Mouse (Mus musculus): ENCODE results near the gene Nrxn2. TPM values are rescaled to one million over a fixed set of nuclear protein-coding genes. Genes with fewer than 3 reads are reported as not detected.

The Nrxn2 gene
- total and polyA plus RNA-seq, 2 experiments from 2014 or later, result 54.4 to 355 TPM

DNA sequence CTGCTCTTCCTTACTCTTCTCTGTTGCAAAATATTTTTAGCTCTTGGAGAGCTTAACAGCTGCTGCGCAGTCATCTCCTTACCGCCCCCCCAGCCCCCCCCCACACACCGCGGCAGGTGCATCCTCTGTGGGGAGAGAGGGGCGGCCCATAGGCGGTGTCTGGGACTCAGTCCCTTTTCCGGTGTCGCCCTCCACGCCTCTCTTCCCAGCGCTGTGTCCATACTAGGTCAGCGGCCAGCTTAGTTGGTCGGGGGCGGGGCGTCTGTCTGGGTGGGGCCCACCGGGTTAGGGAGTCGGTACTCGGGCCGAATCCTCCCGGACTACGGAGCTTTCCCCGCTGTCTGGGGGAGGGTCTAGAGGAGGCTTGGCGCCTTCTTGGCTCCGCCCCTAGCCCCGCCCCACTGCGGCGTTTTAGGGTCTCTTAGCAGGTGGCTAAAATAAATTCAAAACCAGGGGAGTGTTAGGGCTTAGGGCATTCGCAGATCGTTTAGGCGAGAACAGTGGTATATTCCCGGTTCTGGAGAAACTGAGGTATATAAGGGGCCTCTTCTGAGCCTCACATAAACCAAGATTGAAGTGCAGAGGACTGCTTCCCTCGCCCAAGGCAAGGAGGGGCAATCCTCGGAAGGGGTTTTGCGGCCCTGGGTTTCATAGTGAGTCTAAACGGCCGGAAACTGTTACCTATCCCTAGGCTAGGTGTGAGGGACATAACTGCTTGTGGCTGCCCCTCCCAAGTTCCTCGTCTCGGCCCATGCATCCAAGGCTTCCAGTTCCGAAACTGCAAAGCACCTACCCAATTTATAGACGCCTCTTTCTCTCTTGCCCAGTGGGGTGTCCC lies 19.9 kb upstream of the Nrxn2 start:
- H3K9ac ChIP-seq (replicated peaks; ENCODE audit: low read length), result peak overlapping the region; percentile 79
- TF ChIP-seq CTCF (IDR thresholded peaks at IDR 0.05; ENCODE audit: low read depth), result no peak; the same call in 1 of the 2 replicates
- peak; percentile 73 for ATAC-seq
- no peaks in the 10 kb centered on the region for H3K27me3 ChIP-seq (ENCODE audit: insufficient read depth, low read length)
- peak; percentile 86 for DNase-seq (ENCODE audit: low spot score)
- H3K4me1 ChIP-seq (ENCODE audit: insufficient read depth, low read length), result peaks cover 4% of the 10 kb centered on the region; the same call in 1 of the 2 replicates
- peak overlapping the region; percentile 100 for H3K4me2 ChIP-seq (ENCODE audit: low read depth, low read length)
- under 1% methylated on average over 39 of the region's 39 CpGs for WGBS
- 0 out of 2 replicates have a peak, but pooled peaks cover 6% of the 10 kb centered on the region for H3K36me3 ChIP-seq (ENCODE audit: insufficient read depth, low read length)
- H3K27ac ChIP-seq, result peak overlapping the region; percentile 89
- H3K4me3 ChIP-seq (ENCODE audit: low read length), result peak overlapping the region; percentile 65
- no peaks in the 10 kb centered on the region for H3K9me3 ChIP-seq (ENCODE audit: low read length)

DNA sequence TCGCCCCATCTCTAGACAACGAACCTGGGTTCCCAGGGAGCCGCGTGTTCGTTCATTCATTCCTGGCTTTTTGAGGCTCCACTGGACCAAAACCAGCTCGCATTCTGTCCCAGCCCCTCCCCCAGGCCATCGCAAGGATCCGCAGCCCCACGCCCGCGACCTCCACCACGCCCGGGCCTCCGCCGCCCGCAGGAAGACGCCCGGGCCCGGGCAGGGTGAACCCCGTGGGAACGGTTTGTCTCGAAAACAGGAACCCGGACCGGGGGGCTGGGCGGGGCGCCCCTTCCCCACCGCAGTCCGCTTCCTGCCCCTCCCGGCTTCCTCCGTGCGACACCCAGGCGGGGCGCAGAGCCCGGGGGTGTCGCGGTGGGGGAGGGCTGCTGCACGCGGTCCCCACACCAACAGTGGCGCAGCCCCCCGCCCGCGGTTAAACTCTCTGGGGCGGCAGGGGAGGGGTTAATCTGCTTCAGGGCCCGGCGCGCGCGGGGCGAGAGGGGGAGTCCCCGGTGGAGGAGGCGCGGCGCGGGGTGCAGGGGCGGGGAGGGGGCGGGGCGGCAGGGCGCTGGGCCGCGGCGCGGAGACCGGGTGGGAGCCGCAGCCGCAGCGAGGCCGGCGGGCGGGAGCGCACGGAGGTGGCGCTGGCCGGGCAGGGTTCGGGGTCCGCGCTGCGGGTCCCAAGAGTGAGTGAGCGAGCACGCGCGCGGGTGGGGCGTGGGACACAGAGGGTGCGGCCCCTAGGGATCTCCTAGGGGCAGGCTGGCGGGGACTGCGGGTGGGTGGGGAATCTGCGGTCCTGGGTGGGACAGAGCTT lies 19.0 kb upstream of the Nrxn2 start, which contains the start of gene Rasgrp2:
TSS of gene Rasgrp2 (plus strand) at position 56 of the 811 bp plus-strand sequence.
- Histone ChIP-seq H3K4me3 (ENCODE audit: low read length) (peak within 1 kb of the TSS; percentile 65), H3K9me3 (ENCODE audit: low read length) (no peaks in the 10 kb centered on the region), H3K27ac (peak within 1 kb of the TSS; percentile 89), H3K9ac (replicated peaks; ENCODE audit: low read length) (peak within 1 kb of the TSS; percentile 79), H3K4me1 (ENCODE audit: insufficient read depth, low read length) (peaks cover 4% of the 10 kb centered on the region; the same call in 1 of the 2 replicates), H3K36me3 (ENCODE audit: insufficient read depth, low read length) (0 out of 2 replicates have a peak, but pooled peaks cover 7% of the 10 kb centered on the region), H3K4me2 (ENCODE audit: low read depth, low read length) (peak within 1 kb of the TSS; percentile 100), H3K27me3 (ENCODE audit: insufficient read depth, low read length) (no peaks in the 10 kb centered on the region)
- TF ChIP-seq CTCF (IDR thresholded peaks at IDR 0.05; ENCODE audit: low read depth), result no peak
- ATAC-seq (peak; percentile 27; the same call in 1 of the 2 replicates), DNase-seq (ENCODE audit: low spot score) (peak; percentile 73)
- 1% methylated on average over 68 of the region's 87 CpGs for WGBS

DNA sequence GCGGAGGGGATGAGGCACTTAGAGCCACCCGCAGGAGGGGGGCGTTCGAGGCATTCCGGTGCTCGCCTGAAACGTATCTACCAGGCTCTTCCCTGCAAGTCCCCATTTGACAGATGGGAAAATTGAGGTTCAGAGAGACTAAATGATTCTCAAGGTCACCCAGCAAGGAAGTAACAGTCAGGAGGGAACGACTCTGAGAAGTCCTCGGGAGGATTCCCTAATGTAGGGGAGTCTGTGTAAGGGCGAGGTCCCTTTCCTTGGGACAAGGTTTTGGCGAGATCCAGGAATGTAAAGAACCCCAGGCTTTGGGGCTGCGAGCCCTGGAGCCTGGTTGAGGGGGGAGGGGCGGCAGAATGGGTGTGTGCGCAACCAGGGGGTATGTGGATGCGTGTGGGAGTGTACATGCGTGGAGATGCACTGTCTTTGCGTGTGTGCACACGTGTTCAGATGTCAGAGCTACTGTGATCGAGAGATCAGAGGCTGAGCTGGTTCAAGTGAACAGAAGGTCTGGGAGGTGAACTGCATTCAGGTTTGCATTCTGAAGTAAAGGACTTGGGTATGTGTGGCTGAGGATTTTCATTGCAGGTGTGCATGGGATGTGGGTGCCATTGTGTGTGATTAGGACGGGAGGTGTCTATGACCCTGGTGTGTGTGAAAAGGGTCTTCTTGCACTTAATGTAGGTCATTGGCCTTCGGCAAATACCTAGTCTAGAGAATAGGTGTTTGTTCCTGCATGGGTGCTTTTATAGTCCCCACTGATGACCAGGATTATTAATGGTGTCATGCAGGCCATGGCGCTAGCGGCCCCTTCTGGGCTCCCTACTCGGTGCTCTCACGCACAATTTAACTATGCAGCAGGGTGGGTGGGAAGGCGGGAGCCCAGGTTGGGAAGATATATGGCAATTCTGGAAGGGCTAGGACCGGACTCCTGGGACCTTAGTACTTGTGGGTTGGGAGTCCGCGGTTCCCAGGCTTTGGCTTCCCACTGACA lies 18.1 kb upstream of the Nrxn2 start:
- peak overlapping the region; percentile 65 for H3K4me3 ChIP-seq (ENCODE audit: low read length)
- TF ChIP-seq CTCF (IDR thresholded peaks at IDR 0.05; ENCODE audit: low read depth), result no peak; the same call in none of the 2 replicates
- DNase-seq (ENCODE audit: low spot score) (peak; percentile 62), ATAC-seq (peak; percentile 39)
- H3K36me3 ChIP-seq (ENCODE audit: insufficient read depth, low read length), result 0 out of 2 replicates have a peak, but pooled peaks cover 7% of the 10 kb centered on the region
- H3K9me3 ChIP-seq (ENCODE audit: low read length), result no peaks in the 10 kb centered on the region
- H3K4me2 ChIP-seq (ENCODE audit: low read depth, low read length), result peak overlapping the region; percentile 100
- peaks cover 4% of the 10 kb centered on the region; the same call in 1 of the 2 replicates for H3K4me1 ChIP-seq (ENCODE audit: insufficient read depth, low read length)
- peak overlapping the region; percentile 89 for H3K27ac ChIP-seq
- H3K27me3 ChIP-seq (ENCODE audit: insufficient read depth, low read length), result no peaks in the 10 kb centered on the region
- WGBS, result 3% methylated on average over 29 of the region's 29 CpGs
- peak overlapping the region; percentile 79 for H3K9ac ChIP-seq (replicated peaks; ENCODE audit: low read length)

DNA sequence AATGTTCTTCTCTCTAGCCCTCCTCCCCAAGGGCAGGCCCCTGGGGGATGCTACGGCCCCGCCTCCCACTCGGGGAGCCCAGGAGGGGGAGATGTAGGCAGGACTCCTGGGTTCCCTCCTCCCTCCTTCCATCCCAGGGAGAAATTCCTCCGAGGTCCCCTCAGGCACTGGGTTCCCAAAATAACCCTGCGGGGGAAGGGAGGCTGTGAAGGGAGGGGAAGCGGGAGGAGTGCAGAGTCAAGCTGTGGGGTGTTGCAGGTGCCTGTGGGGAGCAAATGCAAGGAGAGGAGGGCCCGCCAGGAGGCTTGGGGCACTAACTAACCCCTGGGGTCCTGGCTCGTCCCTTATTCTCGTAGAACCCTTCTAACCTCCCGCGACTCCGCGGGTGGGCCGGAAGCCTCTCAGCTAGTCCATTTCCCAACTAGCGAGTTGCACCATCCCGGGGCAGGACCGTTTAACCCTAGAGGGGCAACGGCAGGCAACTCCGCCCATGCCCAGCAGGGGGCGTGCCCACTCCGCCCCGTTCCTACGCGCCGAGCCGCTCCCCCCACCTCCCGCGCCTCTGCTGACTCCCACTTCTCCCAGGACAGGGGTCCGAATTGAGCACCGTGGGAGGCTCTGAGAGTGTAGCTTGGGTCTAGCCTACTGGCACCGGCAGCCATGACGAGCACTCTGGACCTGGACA lies 17.3 kb upstream of the Nrxn2 start:
- WGBS, result 1% methylated on average over 32 of the region's 32 CpGs
- DNase-seq (ENCODE audit: low spot score) (peak; percentile 73), ATAC-seq (peak; percentile 10; the same call in 1 of the 2 replicates)
- peak; percentile 82 for TF ChIP-seq CTCF (IDR thresholded peaks at IDR 0.05; ENCODE audit: low read depth)
- Histone ChIP-seq H3K9me3 (ENCODE audit: low read length) (no peaks in the 10 kb centered on the region), H3K4me1 (ENCODE audit: insufficient read depth, low read length) (peaks cover 4% of the 10 kb centered on the region; the same call in 1 of the 2 replicates), H3K27ac (peak overlapping the region; percentile 89; the same call in 1 of the 2 replicates), H3K27me3 (ENCODE audit: insufficient read depth, low read length) (no peaks in the 10 kb centered on the region), H3K4me3 (ENCODE audit: low read length) (peak overlapping the region; percentile 65), H3K9ac (replicated peaks; ENCODE audit: low read length) (peak overlapping the region; percentile 54), H3K4me2 (ENCODE audit: low read depth, low read length) (peak overlapping the region; percentile 100), H3K36me3 (ENCODE audit: insufficient read depth, low read length) (0 out of 2 replicates have a peak, but pooled peaks cover 7% of the 10 kb centered on the region)

DNA sequence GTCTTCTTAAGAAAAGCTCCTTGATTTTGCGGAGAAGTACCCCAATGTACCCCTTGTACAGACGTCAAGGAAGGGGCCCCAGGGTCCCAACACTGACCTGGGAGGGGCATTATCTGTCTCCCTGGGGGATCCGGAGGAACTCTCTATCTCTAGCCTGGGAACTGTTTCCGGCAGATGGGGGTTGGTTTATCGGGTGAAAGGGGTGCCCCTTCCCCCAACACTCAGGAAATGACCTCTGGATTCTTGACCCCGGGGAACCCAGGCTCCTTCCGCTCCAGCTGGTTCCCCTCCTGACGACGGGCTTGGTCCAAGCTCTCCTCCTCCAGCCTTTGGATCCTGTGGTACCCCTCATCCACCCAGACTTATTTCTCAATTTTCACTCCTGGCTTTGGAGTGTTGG lies 16.6 kb upstream of the Nrxn2 start:
- 20% methylated on average over 9 of the region's 9 CpGs for WGBS
- DNase-seq (ENCODE audit: low spot score) (no peak), ATAC-seq (no peak)
- peaks cover 4% of the 10 kb centered on the region; the same call in 1 of the 2 replicates for H3K4me1 ChIP-seq (ENCODE audit: insufficient read depth, low read length)
- TF ChIP-seq CTCF (IDR thresholded peaks at IDR 0.05; ENCODE audit: low read depth), result no peak
- 0 out of 2 replicates have a peak, but pooled peaks cover 7% of the 10 kb centered on the region for H3K36me3 ChIP-seq (ENCODE audit: insufficient read depth, low read length)
- no peaks in the 10 kb centered on the region for H3K9me3 ChIP-seq (ENCODE audit: low read length)
- peak overlapping the region; percentile 54; the same call in 1 of the 2 replicates for H3K9ac ChIP-seq (replicated peaks; ENCODE audit: low read length)
- H3K4me3 ChIP-seq (ENCODE audit: low read length), result peak overlapping the region; percentile 65
- H3K27me3 ChIP-seq (ENCODE audit: insufficient read depth, low read length), result no peaks in the 10 kb centered on the region
- H3K4me2 ChIP-seq (ENCODE audit: low read depth, low read length), result peak overlapping the region; percentile 100
- H3K27ac ChIP-seq, result no peak overlapping the region

All from hindbrain, postnatal 0 days (tissue).